8 mouse cellular contexts compared by ENCODE assay signal in the genomic region with DNA sequence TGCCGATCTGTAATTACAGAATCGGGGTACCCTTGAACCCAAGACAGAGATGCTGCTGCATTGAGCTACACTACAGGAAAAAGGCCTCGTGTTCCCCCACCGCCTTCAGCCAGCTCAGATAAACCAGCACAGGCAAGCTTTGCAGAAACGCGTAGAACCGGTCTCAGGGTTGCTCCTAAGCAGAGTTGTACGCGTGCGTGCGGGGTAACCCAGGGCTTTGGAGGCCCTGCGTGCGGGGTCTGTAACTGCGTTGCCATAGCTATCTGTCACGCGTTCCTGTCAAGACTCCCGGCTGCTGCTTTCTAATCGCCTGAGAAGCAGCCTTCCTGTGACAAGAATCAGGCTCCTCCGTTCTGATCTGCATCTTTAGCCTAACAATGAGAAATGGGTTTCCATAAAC.
DNase-seq lines count a peak whose midpoint lies in the region; ATAC-seq and TF ChIP-seq lines count a peak whose summit lies in the region.

No protein-coding gene starts in this region.

- H3K4me1 ChIP-seq in lung, embryonic 16.5 days (replicated peaks; ENCODE audit: control insufficient read depth, insufficient read depth, low read length) = peaks cover 10% of the 10 kb centered on the region; the same call in 1 of the 2 replicates
- peaks cover 12% of the 10 kb centered on the region for H3K4me1 ChIP-seq in embryonic facial prominence, embryonic 15.5 days
- H3K4me1 ChIP-seq in hindbrain, postnatal 0 days (ENCODE audit: insufficient read depth, low read length) = no peaks in the 10 kb centered on the region

- H3K9me3 ChIP-seq in lung, embryonic 16.5 days (ENCODE audit: control insufficient read depth, low read length) = no peaks in the 10 kb centered on the region
- no peaks in the 10 kb centered on the region for H3K9me3 ChIP-seq in embryonic facial prominence, embryonic 15.5 days (replicated peaks)
- no peaks in the 10 kb centered on the region for H3K9me3 ChIP-seq in hindbrain, postnatal 0 days (ENCODE audit: low read length)

- peak overlapping the region; percentile 19 for H3K4me3 ChIP-seq in lung, embryonic 16.5 days (ENCODE audit: low read length)
- H3K4me3 ChIP-seq in embryonic facial prominence, embryonic 15.5 days (replicated peaks) = peak overlapping the region; percentile 25
- H3K4me3 ChIP-seq in hindbrain, postnatal 0 days (ENCODE audit: low read length) = no peak overlapping the region

- H3K9ac ChIP-seq in lung, embryonic 16.5 days (ENCODE audit: low read length) = peak overlapping the region; percentile 41; the same call in 1 of the 2 replicates
- H3K9ac ChIP-seq in embryonic facial prominence, embryonic 15.5 days = no peak overlapping the region
- H3K9ac ChIP-seq in hindbrain, postnatal 0 days (replicated peaks; ENCODE audit: low read length) = no peak overlapping the region

- WGBS in lung, embryonic 16.5 days = 8% methylated on average over 19 of the region's 19 CpGs
- 5% methylated on average over 19 of the region's 19 CpGs for WGBS in embryonic facial prominence, embryonic 15.5 days
- 7% methylated on average over 19 of the region's 19 CpGs for WGBS in hindbrain, postnatal 0 days

- H3K4me2 ChIP-seq in lung, embryonic 16.5 days (ENCODE audit: low read depth, low read length) = peak overlapping the region; percentile 46
- H3K4me2 ChIP-seq in embryonic facial prominence, embryonic 15.5 days (replicated peaks) = peak overlapping the region; percentile 44
- peak overlapping the region; percentile 41 for H3K4me2 ChIP-seq in hindbrain, postnatal 0 days (ENCODE audit: low read depth, low read length)

- H3K27ac ChIP-seq in lung, embryonic 16.5 days (ENCODE audit: low read length) = no peak overlapping the region
- H3K27ac ChIP-seq in embryonic facial prominence, embryonic 15.5 days (replicated peaks) = no peak overlapping the region
- no peak overlapping the region for H3K27ac ChIP-seq in hindbrain, postnatal 0 days

- peaks cover 28% of the 10 kb centered on the region for H3K27me3 ChIP-seq in lung, embryonic 16.5 days (ENCODE audit: control insufficient read depth, insufficient read depth, low read depth, low read length)
- H3K27me3 ChIP-seq in embryonic facial prominence, embryonic 15.5 days = peaks cover 30% of the 10 kb centered on the region
- H3K27me3 ChIP-seq in hindbrain, postnatal 0 days (ENCODE audit: insufficient read depth, low read length) = no peaks in the 10 kb centered on the region

- DNase-seq in lung, postnatal 4 days = no peak
- peak; percentile 45 for DNase-seq in hindbrain, postnatal 0 days (ENCODE audit: low spot score)
- DNase-seq in mesoderm, embryonic 11.5 days (ENCODE audit: low read depth, low spot score) = peak; percentile 59
- DNase-seq in testis, postnatal 10 days (ENCODE audit: low spot score) = peak; percentile 41
- no peak for DNase-seq in lung, postnatal 14 days
- no peak for DNase-seq in layer of hippocampus, adult 11-12 months (ENCODE audit: low spot score)

- no peak for TF ChIP-seq CTCF in hindbrain, postnatal 0 days (IDR thresholded peaks at IDR 0.05; ENCODE audit: low read depth)

- ATAC-seq in lung, embryonic 16.5 days (ENCODE audit: low read depth) = no peak
- ATAC-seq in embryonic facial prominence, embryonic 15.5 days (ENCODE audit: insufficient number of reproducible peaks, low FRiP score, low TSS enrichment, low read depth) = no peak
- ATAC-seq in hindbrain, postnatal 0 days = no peak

- no peaks in the 10 kb centered on the region for H3K36me3 ChIP-seq in lung, embryonic 16.5 days (ENCODE audit: control insufficient read depth, insufficient read depth, low read length)
- H3K36me3 ChIP-seq in embryonic facial prominence, embryonic 15.5 days = no peaks in the 10 kb centered on the region
- no peaks in the 10 kb centered on the region for H3K36me3 ChIP-seq in hindbrain, postnatal 0 days (ENCODE audit: insufficient read depth, low read length)

Comparison
In these comparisons a context has a peak if more than half of its experiments do, and no peak if none do; other contexts are left out.
1. DNase-seq: peak in hindbrain, postnatal 0 days (single experiment), mesoderm, embryonic 11.5 days (single experiment) and testis, postnatal 10 days (single experiment); none in lung, postnatal 4 days (0 of 2), lung, postnatal 14 days (single experiment) and layer of hippocampus, adult 11-12 months (single experiment).
2. Peak in every context shown above with its lines, with median percentiles within 50 percentile points of each other: H3K4me2 ChIP-seq.